Mouse (Mus musculus) brain, embryonic 18.5 days (tissue): ENCODE measurements around the gene E2f4.

Experiments used
- DNase-seq: peaks from one replicate; pipeline ENCODE4 v3.0.0-alpha.2; 2012; ENCODE audit warnings: low read depth, low spot score

Gene E2f4

GRCm38 (mm10) chr8:105315073-105315769 is 17.8 kb downstream of the E2f4 start:
- no peak for DNase-seq

GRCm38 (mm10) chr8:105317941-105318340 is 20.5 kb downstream of the E2f4 start:
- no peak for DNase-seq

GRCm38 (mm10) chr8:105318662-105319190 is 21.3 kb downstream of the E2f4 start:
- DNase-seq, result no peak

- DNase-seq, result no peak
These were observed 25.7 kb downstream of the E2f4 start for GRCm38 (mm10) chr8:105323183-105323582.

- no peak for DNase-seq
These were observed 28.2 kb downstream of the E2f4 start for GRCm38 (mm10) chr8:105325641-105326093.

GRCm38 (mm10) chr8:105326141-105326672 is 28.7 kb downstream of the E2f4 start, which contains the start of the genes Lrrc29 and Tmem208:
Lrrc29 (minus strand) TSS chr8:105326278.
Tmem208 (plus strand) TSS chr8:105326354.
- peak; percentile 86 for DNase-seq

- DNase-seq, result no peak
These were observed 29.5 kb downstream of the E2f4 start for GRCm38 (mm10) chr8:105326968-105327367.

GRCm38 (mm10) chr8:105330325-105330724 is 32.9 kb downstream of the E2f4 start:
- DNase-seq, result no peak

GRCm38 (mm10) chr8:105331469-105331868 is 34.0 kb downstream of the E2f4 start:
- no peak for DNase-seq

- DNase-seq, result no peak
These were observed 34.5 kb downstream of the E2f4 start for GRCm38 (mm10) chr8:105331931-105332330.

- DNase-seq, result no peak
These were observed 35.1 kb downstream of the E2f4 start for GRCm38 (mm10) chr8:105332523-105332922.

- DNase-seq, result no peak
These were observed 39.1 kb downstream of the E2f4 start for GRCm38 (mm10) chr8:105336373-105337130.

GRCm38 (mm10) chr8:105338992-105339391 is 41.5 kb downstream of the E2f4 start:
- DNase-seq, result no peak

- no peak for DNase-seq
These were observed 42.6 kb downstream of the E2f4 start for GRCm38 (mm10) chr8:105339886-105340635.

- no peak for DNase-seq
These were observed 43.9 kb downstream of the E2f4 start for GRCm38 (mm10) chr8:105341399-105341798.

GRCm38 (mm10) chr8:105342768-105343167 is 45.3 kb downstream of the E2f4 start:
- no peak for DNase-seq

GRCm38 (mm10) chr8:105343791-105344574 is 46.5 kb downstream of the E2f4 start:
- DNase-seq, result no peak

GRCm38 (mm10) chr8:105345061-105345975 is 47.9 kb downstream of the E2f4 start:
- no peak for DNase-seq

GRCm38 (mm10) chr8:105346611-105347427 is 49.4 kb downstream of the E2f4 start:
- DNase-seq, result no peak
